Mouse (Mus musculus) E14TG2a.4 (cell line): ENCODE measurements around the gene Ccser1.

ENCODE experiments used
- H3K27me3 ChIP-seq: 2 replicates; pipeline ENCODE4 v1.6.1; 2014; ENCODE audit warnings: low read length, control low read depth; ENCODE audit not compliant: insufficient read depth
- H3K36me3 ChIP-seq: 2 replicates; pipeline ENCODE4 v1.6.1; 2014; ENCODE audit warnings: low read length, control low read depth; ENCODE audit not compliant: insufficient read depth
- H3K4me1 ChIP-seq: replicated peaks from 2 replicates; pipeline ENCODE4 v1.6.1; 2014; ENCODE audit warnings: low read depth, low read length, control low read depth
- H3K4me3 ChIP-seq: replicated peaks from 2 replicates; pipeline ENCODE4 v1.5.1; 2014; ENCODE audit warnings: mild to moderate bottlenecking, low read length
- H3K9me3 ChIP-seq: 2 replicates; pipeline ENCODE4 v1.6.1; 2014; ENCODE audit warnings: low read length, control low read depth
- CTCF ChIP-seq: conservative IDR thresholded peaks from 2 replicates; pipeline ENCODE4 v1.5.1; 2014; ENCODE audit warnings: low read length
- NANOG ChIP-seq: IDR thresholded peaks from 2 replicates; pipeline ENCODE4 v1.6.1; 2014; ENCODE audit warnings: borderline replicate concordance, low read length, mixed read lengths
- POU5F1 ChIP-seq: IDR thresholded peaks from 2 replicates; pipeline ENCODE4 v1.6.1; 2014; ENCODE audit warnings: low read length, borderline replicate concordance

Ccser1 gene

DNA sequence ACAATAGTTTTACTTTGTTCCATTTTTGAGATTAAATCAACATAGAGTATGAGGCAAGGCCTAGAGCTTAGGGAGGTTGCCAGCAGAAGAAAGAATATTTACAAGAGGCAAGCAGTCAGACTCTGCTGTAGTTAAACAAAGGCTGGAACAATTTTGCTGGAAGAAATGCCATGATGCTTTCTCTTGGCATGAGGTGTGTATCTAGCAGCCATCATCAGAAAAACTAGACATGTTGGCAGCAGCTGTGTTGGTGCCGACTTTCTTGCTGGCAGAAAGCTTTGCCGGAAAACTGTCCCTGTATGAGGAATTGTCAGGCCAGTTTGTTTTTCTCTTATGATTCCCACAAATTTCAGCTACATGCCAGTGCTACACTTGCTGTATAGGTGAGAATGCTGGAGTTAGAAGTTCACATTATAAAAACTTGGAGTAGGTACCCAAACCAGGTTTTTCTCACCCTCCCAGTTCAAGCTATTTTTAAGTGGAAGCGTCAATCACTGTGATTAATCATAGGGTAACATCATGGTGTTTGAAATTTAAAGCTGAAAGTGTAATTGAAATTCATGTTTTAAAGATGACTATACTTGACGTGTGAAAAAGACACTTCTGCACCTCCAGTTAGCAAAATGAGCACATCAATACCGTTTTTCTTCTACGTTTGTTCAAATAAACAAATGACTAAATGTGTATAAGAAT, 1016.5 kb downstream of the Ccser1 start:
- Histone ChIP-seq H3K27me3 (no peaks in the 10 kb centered on the region), H3K4me1 (0 out of 2 replicates have a peak, but pooled peaks cover 3% of the 10 kb centered on the region), H3K36me3 (no peaks in the 10 kb centered on the region), H3K9me3 (no peaks in the 10 kb centered on the region), H3K4me3 (no peak overlapping the region)
- no peak for TF ChIP-seq POU5F1
- no peak for TF ChIP-seq CTCF
- no peak for TF ChIP-seq NANOG

- Histone ChIP-seq H3K4me3 (no peak overlapping the region), H3K9me3 (no peaks in the 10 kb centered on the region), H3K4me1 (0 out of 2 replicates have a peak, but pooled peaks cover 3% of the 10 kb centered on the region), H3K36me3 (no peaks in the 10 kb centered on the region), H3K27me3 (no peaks in the 10 kb centered on the region)
- TF ChIP-seq NANOG, result no peak
- TF ChIP-seq CTCF, result no peak
- no peak for TF ChIP-seq POU5F1
These were observed 1018.6 kb downstream of the Ccser1 start for GRCm38 (mm10) chr6:62198768-62199167.

- H3K36me3 ChIP-seq, result no peaks in the 10 kb centered on the region
- H3K9me3 ChIP-seq, result no peaks in the 10 kb centered on the region
- no peak for TF ChIP-seq NANOG
- TF ChIP-seq POU5F1, result no peak
- no peak for TF ChIP-seq CTCF
- H3K27me3 ChIP-seq, result no peaks in the 10 kb centered on the region
- no peak overlapping the region for H3K4me3 ChIP-seq
- H3K4me1 ChIP-seq, result no peaks in the 10 kb centered on the region
These were observed 1024.9 kb downstream of the Ccser1 start for GRCm38 (mm10) chr6:62205013-62205412.

GRCm38 (mm10) chr6:62221856-62222255, 1041.7 kb downstream of the Ccser1 start:
- Histone ChIP-seq H3K4me1 (peaks cover 8% of the 10 kb centered on the region), H3K36me3 (no peaks in the 10 kb centered on the region), H3K4me3 (no peak overlapping the region), H3K27me3 (no peaks in the 10 kb centered on the region), H3K9me3 (peaks cover 5% of the 10 kb centered on the region; the same call in 1 of the 2 replicates)
- TF ChIP-seq CTCF (no peak), POU5F1 (no peak), NANOG (peak; percentile 15; the same call in 1 of the 2 replicates)

DNA sequence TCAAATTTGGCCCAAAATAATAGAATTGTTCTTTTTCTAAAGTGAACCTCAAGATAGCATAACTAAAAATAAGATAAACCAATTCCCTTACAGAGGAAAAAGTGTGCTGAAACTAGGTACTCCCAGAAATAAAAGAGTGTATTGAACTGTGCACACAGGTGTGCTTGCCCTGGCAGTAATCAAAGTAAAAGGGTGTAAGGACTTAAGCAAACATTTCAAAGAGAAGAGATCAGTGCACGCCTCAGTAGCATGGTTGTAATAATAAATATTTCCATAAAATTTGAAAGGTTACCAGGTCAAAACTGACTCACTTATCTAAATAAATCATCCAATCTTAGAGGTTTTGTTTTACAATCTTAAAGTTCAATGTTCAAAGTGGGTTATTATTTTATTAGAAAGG, 1083.8 kb downstream of the Ccser1 start:
- TF ChIP-seq POU5F1, result no peak
- no peak for TF ChIP-seq CTCF
- TF ChIP-seq NANOG, result no peak
- no peaks in the 10 kb centered on the region for H3K36me3 ChIP-seq
- H3K27me3 ChIP-seq, result no peaks in the 10 kb centered on the region
- H3K4me3 ChIP-seq, result no peak overlapping the region
- no peaks in the 10 kb centered on the region for H3K4me1 ChIP-seq
- H3K9me3 ChIP-seq, result no peaks in the 10 kb centered on the region

DNA sequence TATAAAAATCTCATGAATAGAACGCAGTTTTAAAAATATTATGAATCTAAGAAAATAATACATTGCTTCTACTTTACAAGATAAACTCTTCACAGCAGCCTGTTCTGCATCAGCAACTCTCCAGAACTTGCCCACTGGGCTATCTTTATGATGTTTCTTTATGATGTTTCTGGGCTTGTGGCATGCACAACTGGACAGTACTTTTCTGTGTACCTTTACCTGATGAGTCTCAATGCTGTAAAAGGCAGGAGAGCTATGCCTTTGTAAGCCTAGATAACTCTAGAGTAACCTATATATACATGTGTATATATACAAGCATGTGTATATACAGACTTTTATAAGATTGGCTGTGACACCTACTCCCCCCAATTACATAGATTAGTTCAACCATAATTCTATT, 1084.4 kb downstream of the Ccser1 start:
- no peak overlapping the region for H3K4me3 ChIP-seq
- TF ChIP-seq CTCF (no peak), NANOG (no peak), POU5F1 (no peak)
- no peaks in the 10 kb centered on the region for H3K9me3 ChIP-seq

GRCm38 (mm10) chr6:62281256-62281655, 1101.1 kb downstream of the Ccser1 start:
- TF ChIP-seq POU5F1, result no peak
- no peak for TF ChIP-seq CTCF
- no peak for TF ChIP-seq NANOG
- Histone ChIP-seq H3K9me3 (no peaks in the 10 kb centered on the region), H3K27me3 (no peaks in the 10 kb centered on the region), H3K4me3 (no peak overlapping the region), H3K36me3 (no peaks in the 10 kb centered on the region), H3K4me1 (no peaks in the 10 kb centered on the region)

More for the DNA sequence above, 1084.4 kb downstream of the Ccser1 start:
- H3K27me3 ChIP-seq, result no peaks in the 10 kb centered on the region
- H3K4me1 ChIP-seq, result no peaks in the 10 kb centered on the region
- no peaks in the 10 kb centered on the region for H3K36me3 ChIP-seq

DNA sequence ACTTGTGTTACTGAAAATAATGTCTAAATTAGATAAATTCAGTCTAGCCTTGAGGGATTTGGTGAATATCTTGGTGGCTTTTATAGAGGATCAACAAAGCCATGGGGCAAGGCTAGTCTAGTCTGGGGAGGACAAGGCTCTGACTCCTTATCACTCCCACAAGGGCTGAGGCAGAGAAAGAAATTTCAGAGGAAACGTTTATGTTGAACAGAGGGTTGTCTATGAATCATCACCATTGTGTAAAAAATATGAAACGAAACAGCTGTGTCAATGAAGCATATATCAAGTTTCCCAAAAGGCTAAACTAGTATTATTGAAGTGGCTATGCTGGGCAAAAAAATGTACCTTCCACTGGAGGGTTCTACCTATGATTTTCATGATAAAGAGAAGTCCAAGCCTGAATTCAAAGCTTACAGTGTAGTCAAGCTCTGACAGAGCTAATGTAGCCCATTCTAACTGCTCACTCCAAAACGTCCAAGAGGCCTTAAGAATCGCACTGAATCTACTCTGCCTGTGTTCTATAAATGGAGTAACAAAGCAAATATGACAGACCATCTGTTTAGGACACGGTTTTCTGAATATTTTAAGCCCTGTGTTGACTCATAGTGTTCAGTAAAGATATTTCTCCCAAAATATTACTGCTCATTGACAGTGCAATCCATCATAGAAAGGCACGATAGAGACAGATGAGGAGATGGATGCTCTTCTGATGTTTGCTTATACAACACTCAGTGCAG, 1121.6 kb downstream of the Ccser1 start:
- TF ChIP-seq NANOG (no peak), POU5F1 (no peak), CTCF (no peak)
- Histone ChIP-seq H3K36me3 (no peaks in the 10 kb centered on the region), H3K4me1 (no peaks in the 10 kb centered on the region), H3K9me3 (no peaks in the 10 kb centered on the region), H3K27me3 (no peaks in the 10 kb centered on the region), H3K4me3 (no peak overlapping the region)

DNA sequence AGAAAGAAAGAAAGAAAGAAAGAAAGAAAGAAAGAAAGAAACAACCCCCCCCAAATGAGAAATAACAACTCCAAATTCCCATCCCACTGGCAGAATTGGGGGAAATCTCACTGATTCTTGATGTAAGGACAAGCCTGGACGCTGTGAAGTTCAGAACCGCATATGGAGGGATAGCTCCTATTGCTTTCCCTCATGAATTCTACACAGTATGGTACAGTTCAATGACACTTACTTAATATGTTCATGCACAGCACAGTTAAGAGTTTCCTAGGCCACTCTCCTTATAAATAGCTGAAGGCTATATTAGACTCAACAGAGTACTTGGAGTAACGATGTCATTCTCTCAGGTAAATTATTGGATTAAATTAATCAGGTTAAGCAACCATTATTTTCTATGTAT, 1138.5 kb downstream of the Ccser1 start:
- no peaks in the 10 kb centered on the region for H3K9me3 ChIP-seq
- no peaks in the 10 kb centered on the region for H3K36me3 ChIP-seq
- no peaks in the 10 kb centered on the region for H3K4me1 ChIP-seq

More for the DNA sequence above, 1138.5 kb downstream of the Ccser1 start:
- Histone ChIP-seq H3K27me3 (no peaks in the 10 kb centered on the region), H3K4me3 (no peak overlapping the region)
- TF ChIP-seq NANOG, result no peak
- TF ChIP-seq CTCF, result no peak
- TF ChIP-seq POU5F1, result no peak
